Mouse (Mus musculus) liver, postnatal 0 days (tissue): ENCODE data around the gene Sox6.

Source experiments
- CTCF ChIP-seq: sonication (generic); IDR thresholded peaks from 2 replicates; pipeline ENCODE4 v1.5.1; 2016; ENCODE audit warnings: antibody characterized with exemption, low read depth
- EP300 ChIP-seq: IDR thresholded peaks from 2 replicates; pipeline ENCODE4 v1.6.1; 2016; ENCODE audit warnings: antibody characterized with exemption, low read depth, mild to moderate bottlenecking

DNA sequence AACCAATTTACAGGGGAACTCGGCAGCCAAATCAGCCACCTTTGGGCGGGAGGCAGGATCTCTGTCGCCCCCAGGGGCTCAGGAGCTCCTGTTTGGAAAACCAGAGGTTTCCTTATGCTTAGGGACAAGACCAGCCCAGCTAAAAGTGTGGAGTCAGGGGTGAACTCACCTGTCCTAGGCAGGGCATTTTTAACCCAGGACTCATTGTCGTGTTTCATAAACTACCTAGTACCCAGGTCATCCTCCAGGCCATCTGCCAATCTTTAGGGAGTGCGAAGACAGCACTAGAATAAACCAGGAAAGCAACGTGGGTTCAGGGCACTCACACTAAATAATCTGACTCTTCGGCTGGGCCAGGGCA lies 584.9 kb downstream of the Sox6 start:
- TF ChIP-seq CTCF (no peak), EP300 (no peak)
